Mouse (Mus musculus): ENCODE results near the gene Rras. TPM values are rescaled to one million over a fixed set of nuclear protein-coding genes. Genes with fewer than 3 reads are reported as not detected.

Gene Rras
- total and polyA plus RNA-seq, 3 experiments: 5.0 to 24.1 TPM; not detected in 1

DNA sequence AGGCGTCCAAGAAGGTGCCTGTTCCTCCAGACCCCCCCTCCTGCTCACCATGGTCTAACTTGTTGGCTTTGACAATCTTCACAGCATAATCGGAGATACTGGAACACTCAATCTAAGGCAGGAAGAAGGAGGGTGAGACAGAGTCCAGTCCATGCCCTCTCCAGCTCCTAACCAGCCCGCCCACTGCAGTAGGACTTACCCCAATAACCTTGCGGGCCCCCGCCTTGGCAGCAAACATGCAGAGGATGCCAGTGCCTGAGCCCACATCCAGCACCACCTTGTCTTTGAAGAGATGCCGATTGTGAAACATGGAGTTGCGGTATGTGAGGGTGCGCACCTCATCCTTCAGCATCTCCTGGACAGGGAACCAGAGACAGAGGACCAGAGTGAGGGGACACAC lies 36.2 kb upstream of the Rras start:
- Histone ChIP-seq H3K9ac (ENCODE audit: control insufficient read depth, low read depth, low read length, poor library complexity, severe bottlenecking) (no peak overlapping the region), H3K4me1 (ENCODE audit: control insufficient read depth in 1 of 2, insufficient read depth in 2 of 2, low read length in 2 of 2) (peaks cover 0 to 5% of the 10 kb centered on the region in 2 experiments; a peak in 1 of 4 replicates), H3K27ac (ENCODE audit: control insufficient read depth, low read depth, low read length) (no peak overlapping the region), H3K36me3 (ENCODE audit: control insufficient read depth in 1 of 2, insufficient read depth in 2 of 2, low read length in 2 of 2) (peaks cover 0 to 15% of the 10 kb centered on the region in 2 experiments; a peak in 2 of 4 replicates), H3K79me2 (ENCODE audit: control insufficient read depth, insufficient read depth, low read length, poor library complexity) (peaks cover 36% of the 10 kb centered on the region), H3K4me3 (ENCODE audit: control insufficient read depth in 1 of 2, insufficient read depth in 1 of 2, low read depth in 2 of 2, low read length in 2 of 2) (no peak overlapping the region), H3K27me3 (ENCODE audit: control insufficient read depth in 1 of 2, insufficient read depth in 2 of 2, low read length in 2 of 2) (no peaks in the 10 kb centered on the region), H3K9me3 (replicated peaks; ENCODE audit: insufficient read depth, low read length) (no peaks in the 10 kb centered on the region)
- TF ChIP-seq E2F4 (IDR thresholded peaks at IDR 0.05; ENCODE audit: borderline replicate concordance, low read depth, low read length): no peak
- TF ChIP-seq SIN3A (IDR thresholded peaks at IDR 0.05; ENCODE audit: low read length): no peak
- no peak for TF ChIP-seq NRF1 (IDR thresholded peaks at IDR 0.05; ENCODE audit: insufficient read depth, low read depth, low read length, poor library complexity, severe bottlenecking)
- no peak for TF ChIP-seq KAT2A (conservative IDR thresholded peaks at IDR 0.05; ENCODE audit: low read depth, low read length)
- no peak for TF ChIP-seq RCOR1 (IDR thresholded peaks at IDR 0.05; ENCODE audit: low read depth, low read length)
- no peak for TF ChIP-seq USF2 (IDR thresholded peaks at IDR 0.05; ENCODE audit: borderline replicate concordance in 1 of 2, insufficient read depth in 1 of 2, low read depth in 1 of 2, low read length in 2 of 2)
- no peak for TF ChIP-seq BHLHE40 (IDR thresholded peaks at IDR 0.05; ENCODE audit: borderline replicate concordance, low read depth, low read length)
- no peak for TF ChIP-seq RAD21 (IDR thresholded peaks at IDR 0.05; ENCODE audit: low read depth, low read length)
- no peak for TF ChIP-seq CHD1 (IDR thresholded peaks at IDR 0.05; ENCODE audit: low read depth, low read length)
- TF ChIP-seq ETS1 (IDR thresholded peaks at IDR 0.05; ENCODE audit: low read depth, low read length): no peak
- DNase-seq (ENCODE audit: low read depth, low spot score): no peak

DNA sequence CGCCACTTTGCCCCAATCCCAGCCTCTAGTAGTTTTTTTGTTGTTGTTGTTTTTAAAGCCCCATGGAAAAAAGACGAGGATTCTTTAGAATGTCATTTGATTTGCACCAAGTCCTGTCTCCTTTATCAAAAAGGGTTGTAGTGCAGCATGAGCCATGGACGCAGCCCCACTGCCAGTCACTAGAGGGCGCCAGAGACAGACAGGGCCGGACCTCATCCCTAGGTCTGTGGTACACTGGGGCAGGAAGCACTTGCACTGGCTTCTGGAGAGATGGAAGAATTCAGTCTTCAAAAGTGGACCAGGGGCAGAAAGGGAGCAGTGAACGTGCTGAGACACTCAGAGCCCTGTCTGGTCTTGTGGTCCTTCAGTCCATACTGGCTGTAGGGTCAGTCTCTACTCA lies 34.7 kb upstream of the Rras start:
- Histone ChIP-seq H3K36me3 (ENCODE audit: control insufficient read depth in 1 of 2, insufficient read depth in 2 of 2, low read length in 2 of 2) (peaks cover 4 to 12% of the 10 kb centered on the region in 2 experiments), H3K27ac (ENCODE audit: control insufficient read depth, low read depth, low read length) (no peak overlapping the region), H3K27me3 (ENCODE audit: control insufficient read depth in 1 of 2, insufficient read depth in 2 of 2, low read length in 2 of 2) (no peaks in the 10 kb centered on the region), H3K9me3 (replicated peaks; ENCODE audit: insufficient read depth, low read length) (no peaks in the 10 kb centered on the region), H3K9ac (ENCODE audit: control insufficient read depth, low read depth, low read length, poor library complexity, severe bottlenecking) (no peak overlapping the region), H3K4me1 (ENCODE audit: control insufficient read depth in 1 of 2, insufficient read depth in 2 of 2, low read length in 2 of 2) (peaks cover 0 to 6% of the 10 kb centered on the region in 2 experiments; a peak in 3 of 4 replicates), H3K79me2 (ENCODE audit: control insufficient read depth, insufficient read depth, low read length, poor library complexity) (peaks cover 43% of the 10 kb centered on the region), H3K4me3 (ENCODE audit: control insufficient read depth in 1 of 2, insufficient read depth in 1 of 2, low read depth in 2 of 2, low read length in 2 of 2) (no peak overlapping the region)
- TF ChIP-seq KAT2A (conservative IDR thresholded peaks at IDR 0.05; ENCODE audit: low read depth, low read length): no peak
- peak; percentile 50; the same call in 1 of the 2 replicates for TF ChIP-seq MXI1 (IDR thresholded peaks at IDR 0.05; ENCODE audit: low read depth, low read length)
- TF ChIP-seq SIN3A (IDR thresholded peaks at IDR 0.05; ENCODE audit: low read length): peak; percentile 43; the same call in 1 of the 2 replicates
- peak; percentile 51 for TF ChIP-seq SMC3 (IDR thresholded peaks at IDR 0.05; ENCODE audit: low read depth, low read length)
- TF ChIP-seq HCFC1 (IDR thresholded peaks at IDR 0.05; ENCODE audit: low read depth, low read length): peak; percentile 29; the same call in 1 of the 2 replicates
- peak; percentile 93 to 98 (median 97) for TF ChIP-seq CTCF (IDR thresholded peaks at IDR 0.05 in 2 of 3, conservative IDR thresholded peaks at IDR 0.05 in 1 of 3; ENCODE audit: control insufficient read depth in 1 of 3, insufficient read depth in 1 of 3, low read depth in 2 of 3, low read length in 3 of 3, poor library complexity in 1 of 3, severe bottlenecking in 1 of 3)
- peak; percentile 56 for TF ChIP-seq RAD21 (IDR thresholded peaks at IDR 0.05; ENCODE audit: low read depth, low read length)
- TF ChIP-seq JUND (IDR thresholded peaks at IDR 0.05; ENCODE audit: low read depth, low read length): no peak
- peak; percentile 38; the same call in 1 of the 2 replicates for TF ChIP-seq ZC3H11A (IDR thresholded peaks at IDR 0.05; ENCODE audit: low read depth, low read length)
- TF ChIP-seq GATA1 (IDR thresholded peaks at IDR 0.05; ENCODE audit: low read depth, low read length): no peak
- 0 out of 2 replicates have a peak, but pooled peaks have one; percentile 32 for TF ChIP-seq TBP (IDR thresholded peaks at IDR 0.05; ENCODE audit: low read depth, low read length)
- DNase-seq (ENCODE audit: low read depth, low spot score): peak; percentile 87

Data from MEL (cell line).